Mouse (Mus musculus) liver, embryonic 14.5 days (tissue): Measurements from ENCODE around the gene Krba1.

ENCODE experiments used
- CTCF ChIP-seq: IDR thresholded peaks from 2 replicates; pipeline ENCODE4 v1.5.1; 2016; ENCODE audit warnings: antibody characterized with exemption, low read depth, control low read depth
- EP300 ChIP-seq: IDR thresholded peaks from 2 replicates; pipeline ENCODE4 v1.6.1; 2016; ENCODE audit warnings: antibody characterized with exemption, low read depth

GRCm38 (mm10) chr6:48399906-48400305 lies 4.5 kb downstream of the Krba1 start:
- TF ChIP-seq CTCF, result no peak
- TF ChIP-seq EP300, result no peak
